Mouse (Mus musculus): ENCODE data around the gene Plce1.

DNA sequence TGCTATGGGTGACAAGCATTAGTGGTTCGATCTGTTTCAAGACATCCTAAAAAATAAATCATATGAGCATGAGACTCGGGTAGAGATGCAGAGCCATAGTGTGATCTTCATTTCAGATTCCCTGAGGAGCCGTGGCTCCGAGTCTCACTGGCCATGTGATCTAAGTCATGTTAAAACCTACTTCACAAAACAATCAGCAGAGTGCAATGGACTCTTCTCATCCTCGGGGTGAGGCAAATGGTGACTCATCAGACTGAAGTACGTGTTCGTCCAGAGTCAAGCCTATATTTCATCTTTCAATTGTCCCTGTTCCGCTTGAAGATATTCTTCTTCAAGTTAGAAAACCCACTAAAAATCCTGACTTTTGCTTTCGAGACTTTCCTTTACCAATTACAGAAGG is 302.6 kb downstream of the Plce1 start:
- no peak for TF ChIP-seq POLR2A (IDR thresholded peaks at IDR 0.05; ENCODE audit: borderline replicate concordance, control insufficient read depth, low read depth, low read length)
- TF ChIP-seq CTCF (IDR thresholded peaks at IDR 0.05; ENCODE audit: control insufficient read depth, insufficient read depth, low read length) = no peak
